Mouse (Mus musculus): Measurements from ENCODE around the gene Rnf145. TPM values are rescaled to one million over a fixed set of nuclear protein-coding genes. Genes with fewer than 3 reads are reported as not detected.

Gene Rnf145
- polyA plus RNA-seq, 1 experiment from 2014 or later, result 53.5 TPM

GRCm38 (mm10) chr11:44510371-44510770 lies 8.4 kb upstream of the Rnf145 start:
- H3K36me3 ChIP-seq (replicated peaks), result no peaks in the 10 kb centered on the region
- peak overlapping the region; percentile 61 for H3K4me2 ChIP-seq
- no peaks in the 10 kb centered on the region for H3K27me3 ChIP-seq
- H3K4me3 ChIP-seq (replicated peaks), result peak overlapping the region; percentile 38; the same call in 1 of the 2 replicates
- H3K4me1 ChIP-seq (replicated peaks), result peaks cover 79% of the 10 kb centered on the region
- H3K9me3 ChIP-seq (replicated peaks), result no peaks in the 10 kb centered on the region
- 56% methylated on average over 7 of the region's 7 CpGs for WGBS (ENCODE audit: insufficient replicate concordance)
- 0 out of 2 replicates have a peak overlapping the region, but pooled peaks have one; percentile 40 for H3K9ac ChIP-seq
- peak overlapping the region; percentile 99 for H3K27ac ChIP-seq (replicated peaks)
- ATAC-seq (ENCODE audit: insufficient read depth), result no peak

GRCm38 (mm10) chr11:44512044-44513025 lies 6.4 kb upstream of the Rnf145 start:
- WGBS (ENCODE audit: insufficient replicate concordance), result 19% methylated on average over 14 of the region's 14 CpGs
- no peaks in the 10 kb centered on the region for H3K36me3 ChIP-seq (replicated peaks)
- no peaks in the 10 kb centered on the region for H3K9me3 ChIP-seq (replicated peaks)
- peak overlapping the region; percentile 99 for H3K27ac ChIP-seq (replicated peaks)
- H3K4me3 ChIP-seq (replicated peaks), result 0 out of 2 replicates have a peak overlapping the region, but pooled peaks have one; percentile 9
- H3K4me1 ChIP-seq (replicated peaks), result peaks cover 94% of the 10 kb centered on the region
- peak overlapping the region; percentile 61 for H3K4me2 ChIP-seq
- ATAC-seq (ENCODE audit: insufficient read depth), result peak; percentile 78
- peak overlapping the region; percentile 40 for H3K9ac ChIP-seq
- no peaks in the 10 kb centered on the region for H3K27me3 ChIP-seq

- Histone ChIP-seq H3K4me3 (replicated peaks) (0 out of 2 replicates have a peak overlapping the region, but pooled peaks have one; percentile 2), H3K36me3 (replicated peaks) (no peaks in the 10 kb centered on the region), H3K4me2 (peak overlapping the region; percentile 61), H3K27me3 (no peaks in the 10 kb centered on the region), H3K4me1 (replicated peaks) (peaks cover 94% of the 10 kb centered on the region), H3K9me3 (replicated peaks) (no peaks in the 10 kb centered on the region), H3K9ac (peak overlapping the region; percentile 40; the same call in 1 of the 2 replicates), H3K27ac (replicated peaks) (peak overlapping the region; percentile 99)
- peak; percentile 65 for ATAC-seq (ENCODE audit: insufficient read depth)
- WGBS (ENCODE audit: insufficient replicate concordance), result 20% methylated on average over 2 of the region's 2 CpGs
Measured at GRCm38 (mm10) chr11:44513026-44513422, 5.7 kb upstream of the Rnf145 start.

GRCm38 (mm10) chr11:44514666-44515065 lies 4.1 kb upstream of the Rnf145 start:
- peak overlapping the region; percentile 99 for H3K27ac ChIP-seq (replicated peaks)
- H3K9ac ChIP-seq, result no peak overlapping the region
- no peaks in the 10 kb centered on the region for H3K27me3 ChIP-seq
- 57% methylated on average over 2 of the region's 2 CpGs for WGBS (ENCODE audit: insufficient replicate concordance)
- H3K4me3 ChIP-seq (replicated peaks), result no peak overlapping the region
- no peak overlapping the region for H3K4me2 ChIP-seq
- no peaks in the 10 kb centered on the region for H3K9me3 ChIP-seq (replicated peaks)
- no peaks in the 10 kb centered on the region for H3K36me3 ChIP-seq (replicated peaks)
- no peak for ATAC-seq (ENCODE audit: insufficient read depth)
- H3K4me1 ChIP-seq (replicated peaks), result peaks cover 85% of the 10 kb centered on the region

GRCm38 (mm10) chr11:44516362-44516761 lies 2.4 kb upstream of the Rnf145 start:
- no peaks in the 10 kb centered on the region for H3K9me3 ChIP-seq (replicated peaks)
- H3K36me3 ChIP-seq (replicated peaks), result no peaks in the 10 kb centered on the region
- 52% methylated on average over 1 of the region's 1 CpGs for WGBS (ENCODE audit: insufficient replicate concordance)
- H3K9ac ChIP-seq, result no peak overlapping the region
- peaks cover 72% of the 10 kb centered on the region for H3K4me1 ChIP-seq (replicated peaks)
- H3K4me2 ChIP-seq, result no peak overlapping the region
- no peaks in the 10 kb centered on the region for H3K27me3 ChIP-seq
- ATAC-seq (ENCODE audit: insufficient read depth), result no peak
- peak overlapping the region; percentile 99 for H3K27ac ChIP-seq (replicated peaks)
- no peak overlapping the region for H3K4me3 ChIP-seq (replicated peaks)

GRCm38 (mm10) chr11:44517561-44518280 lies 1.0 kb upstream of the Rnf145 start:
- Histone ChIP-seq H3K4me3 (replicated peaks) (peak overlapping the region; percentile 97), H3K4me2 (peak overlapping the region; percentile 91), H3K9me3 (replicated peaks) (no peaks in the 10 kb centered on the region), H3K9ac (peak overlapping the region; percentile 98; the same call in 1 of the 2 replicates), H3K36me3 (replicated peaks) (0 out of 2 replicates have a peak, but pooled peaks cover 4% of the 10 kb centered on the region), H3K27me3 (no peaks in the 10 kb centered on the region), H3K27ac (replicated peaks) (peak overlapping the region; percentile 99), H3K4me1 (replicated peaks) (peaks cover 71% of the 10 kb centered on the region)
- 50% methylated on average over 6 of the region's 6 CpGs for WGBS (ENCODE audit: insufficient replicate concordance)
- no peak for ATAC-seq (ENCODE audit: insufficient read depth)

- Histone ChIP-seq H3K36me3 (replicated peaks) (peaks cover 17% of the 10 kb centered on the region), H3K4me1 (replicated peaks) (peaks cover 71% of the 10 kb centered on the region), H3K4me2 (peak overlapping the region; percentile 91), H3K4me3 (replicated peaks) (peak overlapping the region; percentile 97), H3K9me3 (replicated peaks) (no peaks in the 10 kb centered on the region), H3K27ac (replicated peaks) (peak overlapping the region; percentile 99), H3K27me3 (no peaks in the 10 kb centered on the region), H3K9ac (peak overlapping the region; percentile 98)
- 2% methylated on average over 58 of the region's 61 CpGs for WGBS (ENCODE audit: insufficient replicate concordance)
- peak; percentile 45 for ATAC-seq (ENCODE audit: insufficient read depth)
Measured at GRCm38 (mm10) chr11:44519096-44519949, 559 bp downstream of the Rnf145 start.

GRCm38 (mm10) chr11:44519950-44520761 lies 1.4 kb downstream of the Rnf145 start:
- Histone ChIP-seq H3K4me1 (replicated peaks) (peaks cover 69% of the 10 kb centered on the region), H3K36me3 (replicated peaks) (peaks cover 25% of the 10 kb centered on the region)

GRCm38 (mm10) chr11:44522594-44522993 lies 3.8 kb downstream of the Rnf145 start:
- H3K4me2 ChIP-seq, result peak overlapping the region; percentile 91
- peak overlapping the region; percentile 97 for H3K4me3 ChIP-seq (replicated peaks)
- peak overlapping the region; percentile 99 for H3K27ac ChIP-seq (replicated peaks)
- peak overlapping the region; percentile 98; the same call in 1 of the 2 replicates for H3K9ac ChIP-seq
- 63% methylated on average over 5 of the region's 5 CpGs for WGBS (ENCODE audit: insufficient replicate concordance)
- peaks cover 48% of the 10 kb centered on the region for H3K36me3 ChIP-seq (replicated peaks)
- no peaks in the 10 kb centered on the region for H3K27me3 ChIP-seq
- H3K4me1 ChIP-seq (replicated peaks), result peaks cover 64% of the 10 kb centered on the region
- H3K9me3 ChIP-seq (replicated peaks), result no peaks in the 10 kb centered on the region
- ATAC-seq (ENCODE audit: insufficient read depth), result no peak

More at GRCm38 (mm10) chr11:44519950-44520761, 1.4 kb downstream of the Rnf145 start:
- Histone ChIP-seq H3K27ac (replicated peaks) (peak overlapping the region; percentile 99), H3K4me3 (replicated peaks) (peak overlapping the region; percentile 97), H3K9me3 (replicated peaks) (no peaks in the 10 kb centered on the region), H3K4me2 (peak overlapping the region; percentile 91), H3K9ac (peak overlapping the region; percentile 98), H3K27me3 (no peaks in the 10 kb centered on the region)
- ATAC-seq (ENCODE audit: insufficient read depth), result peak; percentile 84
- WGBS (ENCODE audit: insufficient replicate concordance), result under 1% methylated on average over 28 of the region's 28 CpGs

Data from liver, embryonic 15.5 days (tissue).